Mouse (Mus musculus) kidney, adult 2 months (tissue): ENCODE results near the gene Pdlim1. TPM values are rescaled to one million over a fixed set of nuclear protein-coding genes. Genes with fewer than 3 reads are reported as not detected.

Source experiments
- DNase-seq: peaks from one replicate; pipeline ENCODE4 v3.0.0; 2021
- H3K27ac ChIP-seq: fragments of 200-500 bp; 2 replicates; pipeline ENCODE4 v1.5.1; 2012; ENCODE audit warnings: low read depth, low read length, control low read depth, inconsistent platforms; ENCODE audit not compliant: insufficient read depth
- H3K27me3 ChIP-seq: fragments of 200-500 bp; replicated peaks from 2 replicates; pipeline ENCODE4 v1.6.1; 2012; ENCODE audit warnings: mild to moderate bottlenecking, moderate library complexity, low read length, inconsistent platforms; ENCODE audit not compliant: control insufficient read depth, insufficient read depth
- H3K36me3 ChIP-seq: fragments of 200-500 bp; 2 replicates; pipeline ENCODE4 v1.6.1; 2012; ENCODE audit warnings: mild to moderate bottlenecking, moderate library complexity, low read length, inconsistent platforms; ENCODE audit not compliant: control insufficient read depth, insufficient read depth
- H3K4me1 ChIP-seq: fragments of 200-500 bp; 2 replicates; pipeline ENCODE4 v1.6.1; 2011; ENCODE audit warnings: low read length; ENCODE audit not compliant: control insufficient read depth, insufficient read depth
- H3K4me3 ChIP-seq: fragments of 200-500 bp; 2 replicates; pipeline ENCODE4 v1.5.1; 2011; ENCODE audit warnings: mild to moderate bottlenecking, low read depth, low read length, control low read depth; ENCODE audit not compliant: insufficient read depth
- CTCF ChIP-seq: fragments of 200-500 bp; conservative IDR thresholded peaks from 2 replicates; pipeline ENCODE4 v1.5.1; 2011; ENCODE audit warnings: low read depth, mild to moderate bottlenecking, control low read depth, low read length, moderate library complexity, mixed read lengths; ENCODE audit not compliant: insufficient read depth, insufficient read length
- POLR2A ChIP-seq: fragments of 200-500 bp; IDR thresholded peaks from one replicate; pipeline ENCODE4 v1.6.1; 2011; ENCODE audit warnings: low read depth, low read length, control low read depth
- WGBS: fragments of 180-500 bp; shearing (Covaris S2); methylation state at CpG from one replicate; pipeline ENCODE4 v1.1.7; 2018; 5-methylcytosine and 5-hydroxymethylcytosine counted together
- polyA plus RNA-seq: library from polyadenylated mRNA; depleted of rRNA; stranded (reverse); fragments of >200 nt; gene quantifications from 2 replicates; pipeline ENCODE4 v1.2.3, GENCODE M21; 2012

Pdlim1 gene
- polyA plus RNA-seq, 1 experiment, result 25.7 TPM

DNA sequence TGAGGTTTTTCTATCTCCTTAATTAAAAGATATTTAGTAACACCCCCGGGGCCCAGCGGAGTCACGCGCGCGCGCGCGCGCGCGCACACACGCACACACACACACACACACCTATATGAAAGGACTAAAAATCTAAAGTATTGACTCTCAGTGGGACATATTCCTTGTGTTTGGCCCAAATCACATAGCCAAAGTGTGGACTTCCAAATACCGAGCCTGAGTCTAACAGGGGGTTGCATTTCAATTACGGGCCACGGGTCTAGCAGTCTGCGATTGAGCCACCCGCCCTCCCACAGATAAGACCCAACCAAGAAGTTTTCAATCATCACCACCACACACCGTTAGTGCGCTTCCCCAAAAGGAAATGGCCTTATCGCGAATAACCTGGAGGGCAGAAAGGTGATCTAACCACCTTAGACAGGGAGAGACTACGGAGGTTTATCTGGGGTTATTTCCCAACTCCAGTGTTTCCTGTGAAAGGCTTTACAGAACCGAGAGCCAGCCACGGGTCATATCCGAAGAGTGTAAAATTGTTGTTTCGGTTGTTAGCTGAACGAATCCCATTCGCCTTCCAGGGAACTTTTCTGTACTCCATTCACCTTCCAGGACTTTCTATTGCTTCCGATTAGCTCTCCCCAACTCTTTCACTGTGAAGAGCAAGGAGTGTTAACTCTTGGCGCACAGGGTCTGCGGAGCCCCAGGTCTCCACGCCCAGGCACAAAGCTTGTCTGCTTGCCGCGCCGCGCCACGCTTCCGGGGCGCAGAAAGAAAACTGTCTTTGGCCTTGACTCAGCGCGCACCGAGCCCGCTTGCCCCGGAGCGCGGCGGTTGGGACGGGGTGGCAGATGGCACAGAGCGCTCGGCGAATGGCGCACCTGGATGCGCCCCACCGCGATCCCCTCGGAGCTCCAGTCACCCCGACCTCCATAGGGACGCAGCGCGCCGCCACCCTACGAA lies 1.0 kb downstream of the Pdlim1 start:
- DNase-seq, result peak; percentile 14
- Histone ChIP-seq H3K27ac (no peak overlapping the region), H3K4me3 (peak overlapping the region; percentile 45), H3K27me3 (no peaks in the 10 kb centered on the region), H3K4me1 (no peaks in the 10 kb centered on the region), H3K36me3 (no peaks in the 10 kb centered on the region)
- no peak for TF ChIP-seq CTCF
- TF ChIP-seq POLR2A, result no peak
- 12% methylated on average over 63 of the region's 63 CpGs for WGBS

DNA sequence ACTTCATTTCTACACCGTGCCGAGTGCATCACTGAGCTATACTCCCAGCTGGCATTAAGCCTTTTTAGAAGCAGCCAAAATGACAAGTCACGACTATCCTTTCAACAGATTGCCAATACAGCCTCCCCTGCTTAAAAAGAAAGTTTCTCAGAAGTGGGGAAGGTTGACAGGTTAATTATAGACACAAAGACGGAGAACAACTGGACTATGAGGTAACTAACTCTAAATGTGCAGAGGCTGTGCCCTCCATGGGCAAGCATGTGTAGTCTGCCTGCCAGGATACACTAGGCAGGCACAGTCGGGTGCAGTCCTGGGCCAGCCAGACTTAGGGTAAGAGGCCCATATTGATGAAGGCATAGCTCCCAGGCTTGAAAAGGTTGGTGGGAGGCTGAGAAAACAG lies 2.1 kb downstream of the Pdlim1 start:
- WGBS, result 75% methylated on average over 5 of the region's 5 CpGs
- no peak for DNase-seq

DNA sequence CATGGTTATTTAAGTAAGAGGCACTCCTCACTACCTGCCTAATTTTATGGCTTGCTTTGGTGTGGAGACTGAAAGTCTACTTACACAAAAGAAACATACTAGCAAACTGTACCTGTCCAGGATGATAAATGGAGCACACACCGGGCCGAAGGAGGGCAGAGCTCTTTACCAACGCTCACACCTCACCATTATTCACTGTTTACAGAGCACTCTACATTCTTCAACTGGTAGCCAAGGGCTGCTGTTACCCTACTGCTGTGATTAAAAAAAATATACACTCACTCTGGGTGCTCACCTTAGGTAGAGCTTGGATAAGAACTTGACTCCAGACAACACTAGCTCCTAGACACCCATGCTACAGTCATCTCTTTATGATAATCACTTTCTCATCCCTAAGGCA lies 3.1 kb downstream of the Pdlim1 start:
- Histone ChIP-seq H3K4me1 (no peaks in the 10 kb centered on the region), H3K36me3 (no peaks in the 10 kb centered on the region), H3K4me3 (no peak overlapping the region), H3K27me3 (no peaks in the 10 kb centered on the region), H3K27ac (no peak overlapping the region)
- 58% methylated on average over 3 of the region's 3 CpGs for WGBS
- TF ChIP-seq POLR2A, result no peak
- TF ChIP-seq CTCF, result no peak
- DNase-seq, result no peak

More for the DNA sequence above, 2.1 kb downstream of the Pdlim1 start:
- no peaks in the 10 kb centered on the region for H3K4me1 ChIP-seq
- no peak overlapping the region for H3K4me3 ChIP-seq
- no peaks in the 10 kb centered on the region for H3K27me3 ChIP-seq
- TF ChIP-seq POLR2A (no peak), CTCF (no peak)
- H3K36me3 ChIP-seq, result no peaks in the 10 kb centered on the region
- no peak overlapping the region for H3K27ac ChIP-seq

DNA sequence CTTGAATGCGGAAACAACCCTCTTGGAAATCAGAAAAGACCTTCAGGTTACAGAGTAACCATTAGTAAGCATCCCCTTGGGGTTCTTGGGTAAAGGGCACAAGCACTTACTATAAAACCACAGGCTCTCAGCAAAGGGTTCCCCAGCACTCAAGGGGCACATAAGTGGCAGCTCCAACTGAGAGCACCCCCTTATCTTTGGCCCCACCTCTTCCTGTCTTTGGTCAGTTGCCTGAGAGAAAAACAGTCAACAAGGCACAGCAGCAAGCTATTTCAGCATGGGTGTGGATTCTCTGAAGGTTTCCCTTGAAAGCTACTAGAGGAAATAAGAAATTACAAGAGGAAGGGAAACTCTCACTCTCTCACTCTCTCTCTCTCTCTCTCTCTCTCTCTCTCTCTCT lies 4.3 kb downstream of the Pdlim1 start:
- Histone ChIP-seq H3K27me3 (no peaks in the 10 kb centered on the region), H3K27ac (no peak overlapping the region), H3K4me1 (no peaks in the 10 kb centered on the region), H3K36me3 (no peaks in the 10 kb centered on the region), H3K4me3 (no peak overlapping the region)
- no peak for TF ChIP-seq POLR2A
- TF ChIP-seq CTCF, result no peak
- DNase-seq, result no peak
- 91% methylated on average over 1 of the region's 1 CpGs for WGBS

DNA sequence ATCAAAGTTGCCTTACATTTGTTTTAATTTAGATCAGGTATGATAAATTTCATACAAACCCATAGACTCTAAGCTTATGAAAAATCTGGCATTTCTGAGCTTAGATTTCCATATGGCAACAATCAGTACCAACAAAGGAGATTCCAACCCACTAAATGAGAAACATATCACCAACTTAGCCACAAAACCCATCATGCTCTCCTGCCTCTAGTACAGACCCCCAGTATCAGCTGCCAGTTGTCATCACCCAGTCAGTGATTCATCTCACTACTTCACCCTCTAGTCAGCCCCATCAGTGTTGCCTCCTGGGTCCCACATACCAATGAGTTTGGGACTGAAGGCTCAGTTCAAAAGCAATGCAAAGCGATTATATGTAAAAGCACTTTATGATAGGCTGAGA lies 12.2 kb downstream of the Pdlim1 start:
- WGBS, result 98% methylated on average over 1 of the region's 1 CpGs

DNA sequence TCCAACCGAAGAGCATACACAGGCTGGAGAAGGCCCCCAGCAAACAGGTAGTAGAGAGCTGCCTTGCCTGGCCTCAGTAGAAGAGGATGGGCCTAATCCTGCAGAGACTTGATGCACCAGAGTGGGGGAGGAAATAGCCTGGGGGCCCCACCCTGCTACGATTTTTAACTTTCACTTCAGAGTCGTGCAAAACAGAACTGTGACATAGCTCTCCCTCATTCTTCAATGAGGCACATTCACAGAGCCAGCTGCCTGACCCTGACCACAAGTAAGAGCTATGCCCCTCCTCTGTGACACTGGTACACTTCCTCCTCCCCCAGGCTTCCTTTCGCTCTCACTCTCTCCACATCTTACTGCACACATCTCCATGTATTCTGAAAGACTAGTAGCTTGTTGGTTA lies 14.2 kb downstream of the Pdlim1 start:
- TF ChIP-seq POLR2A (no peak), CTCF (no peak)
- no peak for DNase-seq
- H3K4me3 ChIP-seq, result no peak overlapping the region
- H3K27ac ChIP-seq, result no peak overlapping the region
- no peaks in the 10 kb centered on the region for H3K4me1 ChIP-seq
- H3K36me3 ChIP-seq, result no peaks in the 10 kb centered on the region
- no peaks in the 10 kb centered on the region for H3K27me3 ChIP-seq
- WGBS, result 54% methylated on average over 4 of the region's 4 CpGs

More for the DNA sequence above, 12.2 kb downstream of the Pdlim1 start:
- Histone ChIP-seq H3K4me3 (no peak overlapping the region), H3K36me3 (no peaks in the 10 kb centered on the region), H3K27ac (no peak overlapping the region), H3K4me1 (no peaks in the 10 kb centered on the region), H3K27me3 (no peaks in the 10 kb centered on the region)
- TF ChIP-seq CTCF (no peak), POLR2A (no peak)
- DNase-seq, result no peak

DNA sequence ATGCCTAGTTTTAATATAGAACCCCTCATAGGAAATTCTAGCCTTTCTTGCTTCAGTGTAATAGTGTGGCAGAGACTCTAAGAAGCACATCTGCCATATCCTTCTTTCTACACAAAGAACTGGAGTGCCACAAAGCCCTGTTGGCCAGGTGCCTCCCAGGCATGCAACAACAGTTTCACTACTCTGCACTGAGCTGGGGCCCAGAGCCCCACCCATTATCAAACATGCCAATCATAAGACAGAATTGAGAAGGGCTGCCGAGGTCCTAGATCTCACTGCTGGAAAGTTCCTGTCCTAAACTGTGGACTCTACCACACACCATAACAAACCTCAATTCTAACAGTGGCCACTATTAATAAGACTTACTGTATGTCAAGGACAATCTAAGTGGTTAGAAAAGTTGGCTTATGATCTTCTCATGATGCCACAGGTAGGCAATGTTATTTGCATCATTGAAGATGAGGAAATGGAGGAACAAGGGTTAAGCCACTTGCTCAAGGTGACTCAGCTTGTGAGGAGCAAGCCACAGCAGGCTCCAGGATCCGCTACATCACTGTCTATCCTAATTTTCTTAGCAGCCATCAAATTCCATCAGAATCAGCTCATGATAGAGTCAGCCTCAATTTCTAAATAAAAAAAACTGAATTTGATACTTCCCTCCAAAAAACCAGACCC lies 15.1 kb downstream of the Pdlim1 start:
- H3K27ac ChIP-seq, result no peak overlapping the region
- no peak for DNase-seq
- no peaks in the 10 kb centered on the region for H3K4me1 ChIP-seq
- H3K27me3 ChIP-seq, result no peaks in the 10 kb centered on the region
- H3K36me3 ChIP-seq, result no peaks in the 10 kb centered on the region
- TF ChIP-seq POLR2A (no peak), CTCF (no peak)
- H3K4me3 ChIP-seq, result no peak overlapping the region
- WGBS, result 70% methylated on average over 2 of the region's 2 CpGs
